Mouse (Mus musculus): ENCODE results near the gene Tspan33. TPM values are rescaled to one million over a fixed set of nuclear protein-coding genes. Genes with fewer than 3 reads are reported as not detected.
"Not testable (repeated sequence)": the region's sequence is repeated elsewhere in the genome, so short reads cannot be mapped to it uniquely, and the experiment has no call there.

The Tspan33 gene
- polyA plus RNA-seq (2017; shearing (Covaris generic)): under 1 TPM in 2 of 3 experiments, not detected in 1; 0.12 to 0.39 TPM

GRCm38 (mm10) chr6:29693953-29694352 lies at the start of gene Tspan33:
TSS of gene Tspan33 (plus strand) at chr6:29694222.
- ATAC-seq: peak; percentile 98

- peak; percentile 50 for ATAC-seq
Measured at GRCm38 (mm10) chr6:29649494-29650169, 44.4 kb upstream of the Tspan33 start.

- no peak for ATAC-seq
Measured at GRCm38 (mm10) chr6:29650170-29650549, 43.9 kb upstream of the Tspan33 start.

DNA sequence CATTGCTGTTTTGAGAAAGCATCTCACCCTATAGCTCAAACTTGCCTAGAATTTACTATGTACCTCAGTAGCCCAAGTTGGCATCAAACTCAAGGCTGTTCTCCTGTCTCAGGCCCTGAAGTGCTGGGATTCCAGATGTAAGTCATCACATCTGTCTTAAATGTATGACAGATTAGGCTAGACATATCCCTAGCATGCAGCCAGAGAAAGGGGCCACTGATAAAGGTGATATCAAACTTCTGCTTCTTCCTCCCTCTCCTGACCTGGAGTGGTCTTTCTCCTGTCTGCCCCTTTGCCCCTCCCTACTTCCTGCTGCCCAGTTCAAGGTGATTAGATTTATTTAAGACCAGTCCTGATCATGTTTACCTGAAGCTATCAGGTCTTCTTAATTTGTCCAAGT lies 40.8 kb upstream of the Tspan33 start:
- no peak for ATAC-seq

GRCm38 (mm10) chr6:29658626-29659475 lies 35.2 kb upstream of the Tspan33 start:
- ATAC-seq: no peak

DNA sequence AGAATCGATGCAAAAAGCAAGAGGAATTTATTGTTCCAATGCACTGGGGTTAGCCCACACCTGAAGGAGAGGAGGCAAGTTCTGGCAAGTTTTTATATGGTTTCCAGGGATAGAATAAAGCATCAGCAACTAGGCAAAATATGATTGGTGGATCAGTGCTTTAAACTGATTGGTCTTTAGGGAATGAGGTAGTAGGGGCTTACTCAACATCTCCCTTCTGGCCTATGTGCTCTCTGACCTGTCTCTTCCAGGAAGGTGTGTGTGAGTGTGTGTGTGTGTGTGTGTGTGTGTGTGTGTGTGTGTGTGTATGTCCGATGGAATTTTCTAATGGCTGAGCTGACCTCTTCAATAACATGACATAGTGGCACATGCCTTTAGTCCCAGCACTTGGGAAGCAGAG lies 34.1 kb upstream of the Tspan33 start:
- ATAC-seq: no peak

- ATAC-seq: no peak
Measured at GRCm38 (mm10) chr6:29660662-29661307, 33.2 kb upstream of the Tspan33 start.

DNA sequence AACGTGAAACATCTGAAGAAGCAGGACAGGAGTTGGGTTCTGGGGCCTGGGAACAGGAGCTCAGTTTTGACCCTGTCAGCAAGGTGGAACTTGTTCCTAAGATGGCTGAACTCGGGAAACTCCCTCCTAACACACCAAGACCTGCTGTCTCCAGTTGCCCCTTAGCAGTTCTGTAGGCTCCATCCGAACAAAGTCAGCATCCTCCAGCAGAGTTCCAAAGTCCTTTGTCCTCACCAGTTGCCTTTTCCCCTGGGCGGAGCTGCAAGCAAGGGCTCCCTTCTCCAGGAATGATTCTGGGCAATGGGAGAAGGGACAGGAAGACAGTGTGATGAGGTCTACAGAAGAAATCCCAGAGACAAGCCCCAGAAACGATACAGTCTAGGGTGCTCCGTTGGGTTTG lies 26.8 kb upstream of the Tspan33 start:
- no peak for ATAC-seq

DNA sequence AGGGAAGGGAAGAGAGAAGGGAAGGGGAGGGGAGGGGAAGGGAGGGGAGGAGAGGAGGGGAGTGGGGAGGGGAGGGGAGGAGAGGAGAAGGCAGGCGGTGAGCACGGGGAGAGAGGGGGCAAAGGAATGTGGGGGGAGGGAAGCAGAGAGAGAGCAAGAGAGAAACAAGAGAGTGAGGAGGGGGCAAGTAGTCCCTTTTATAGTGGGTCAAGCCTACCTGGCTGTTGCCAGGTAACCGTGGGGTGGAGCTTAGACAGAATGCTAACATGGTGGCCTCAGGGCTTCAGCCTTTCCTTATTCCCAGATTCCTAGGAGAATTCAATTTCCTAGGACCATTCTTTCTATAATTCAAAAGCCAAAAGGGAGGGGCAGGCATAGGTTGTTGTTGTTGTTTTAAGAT lies 22.3 kb upstream of the Tspan33 start:
- ATAC-seq: no peak

DNA sequence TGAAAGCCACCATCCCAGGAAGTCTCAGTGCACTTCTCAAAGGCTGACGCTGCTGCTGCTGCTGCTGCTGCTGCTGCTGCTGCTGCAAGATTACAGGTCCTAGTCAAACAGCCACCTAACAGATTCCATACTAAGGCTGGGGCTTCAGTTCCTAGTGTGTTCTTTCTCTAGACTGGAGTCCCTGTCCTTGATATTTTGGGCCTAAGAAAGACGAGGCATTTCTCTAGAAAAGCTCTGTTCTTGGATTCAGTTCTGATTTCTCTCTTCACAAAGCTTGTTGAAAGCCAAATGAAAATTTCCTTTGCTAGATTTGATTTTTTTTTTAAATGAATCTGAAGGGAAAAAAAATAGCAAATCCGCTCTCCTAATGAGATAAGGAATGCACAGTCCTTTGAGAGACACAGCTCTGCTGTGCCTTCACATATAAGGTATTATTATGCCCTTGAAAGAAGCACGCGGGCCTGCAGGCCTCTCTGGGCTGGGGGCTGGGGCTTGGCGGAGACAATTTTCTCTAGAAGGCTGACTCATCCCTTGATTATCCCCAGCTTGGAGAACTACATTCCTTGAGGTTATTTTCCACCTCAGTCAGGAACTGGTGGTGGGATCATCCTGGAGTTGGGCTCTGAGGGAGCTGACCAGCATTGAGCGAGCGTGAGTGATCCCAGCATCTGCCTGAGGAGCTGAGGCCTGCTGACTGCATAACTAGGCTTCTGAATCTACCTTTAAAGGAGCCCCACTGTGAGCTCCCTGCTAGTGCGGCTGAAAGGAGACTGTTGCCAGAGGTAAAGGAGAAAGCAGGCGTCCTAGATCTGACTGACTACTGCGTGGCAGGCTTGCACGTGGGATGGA lies 21.2 kb upstream of the Tspan33 start:
- ATAC-seq: no peak

GRCm38 (mm10) chr6:29673739-29674138 lies 20.3 kb upstream of the Tspan33 start:
- ATAC-seq: no peak

GRCm38 (mm10) chr6:29679947-29680550 lies 14.0 kb upstream of the Tspan33 start:
- not testable (repeated sequence) for ATAC-seq

- ATAC-seq: no peak
Measured at GRCm38 (mm10) chr6:29681853-29682252, 12.2 kb upstream of the Tspan33 start.

DNA sequence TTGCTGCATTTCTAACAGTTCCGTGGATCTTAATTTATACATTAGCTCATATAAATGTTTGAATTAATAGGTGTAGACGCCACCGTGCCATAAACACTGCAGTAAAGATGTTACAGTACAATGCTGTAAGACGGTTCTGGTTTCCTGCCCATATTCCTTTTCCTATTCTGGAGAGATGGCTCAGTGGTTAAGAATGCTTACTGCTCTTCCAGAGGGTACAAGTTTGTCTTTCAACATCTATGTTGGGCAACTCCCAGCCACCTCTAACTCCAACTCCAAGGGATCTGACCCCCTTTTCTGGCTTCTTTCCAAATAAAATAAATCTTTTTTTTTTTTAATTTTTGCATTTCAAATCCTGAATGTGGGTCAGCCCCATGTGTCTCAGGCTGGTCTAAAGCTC lies 9.3 kb upstream of the Tspan33 start:
- ATAC-seq: no peak

DNA sequence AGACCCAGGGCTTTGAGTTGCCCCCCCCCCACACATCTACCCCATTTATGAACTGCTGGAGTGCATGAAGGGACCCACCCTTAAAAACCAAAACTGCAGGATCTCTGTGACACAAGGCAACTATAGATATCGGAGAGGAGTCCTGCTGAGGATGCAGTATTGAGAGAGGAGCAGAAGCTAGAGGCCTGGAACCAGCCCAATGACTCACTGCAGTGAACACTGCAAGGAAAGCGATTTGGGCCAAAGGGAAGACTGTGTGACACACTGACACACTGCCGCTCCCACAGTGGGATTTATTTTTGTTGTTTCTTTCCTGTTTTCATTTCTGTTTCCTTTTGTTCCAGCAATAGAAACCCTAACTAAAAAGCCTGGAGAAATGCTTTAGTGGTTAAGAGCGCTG lies 8.1 kb upstream of the Tspan33 start:
- no peak for ATAC-seq

DNA sequence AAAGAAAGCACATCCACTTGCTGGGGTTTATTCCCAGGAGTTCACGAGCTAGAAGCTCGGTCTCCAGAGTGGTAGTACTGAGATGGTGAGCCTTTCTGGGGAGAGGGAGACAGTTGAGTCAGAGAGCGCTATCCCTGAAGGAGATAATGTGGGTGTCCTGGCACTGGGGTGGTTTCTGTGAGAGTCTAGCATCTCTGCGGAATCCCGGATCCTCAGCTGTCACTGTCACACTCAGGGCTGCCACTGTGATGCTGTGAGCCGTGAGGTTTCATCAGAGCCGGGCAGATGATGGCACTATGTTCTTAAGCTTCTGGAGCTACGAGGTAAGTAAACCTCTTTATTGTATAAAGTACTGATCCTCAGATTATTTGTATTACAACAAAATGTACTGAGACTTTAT lies 4.6 kb upstream of the Tspan33 start:
- ATAC-seq: no peak

DNA sequence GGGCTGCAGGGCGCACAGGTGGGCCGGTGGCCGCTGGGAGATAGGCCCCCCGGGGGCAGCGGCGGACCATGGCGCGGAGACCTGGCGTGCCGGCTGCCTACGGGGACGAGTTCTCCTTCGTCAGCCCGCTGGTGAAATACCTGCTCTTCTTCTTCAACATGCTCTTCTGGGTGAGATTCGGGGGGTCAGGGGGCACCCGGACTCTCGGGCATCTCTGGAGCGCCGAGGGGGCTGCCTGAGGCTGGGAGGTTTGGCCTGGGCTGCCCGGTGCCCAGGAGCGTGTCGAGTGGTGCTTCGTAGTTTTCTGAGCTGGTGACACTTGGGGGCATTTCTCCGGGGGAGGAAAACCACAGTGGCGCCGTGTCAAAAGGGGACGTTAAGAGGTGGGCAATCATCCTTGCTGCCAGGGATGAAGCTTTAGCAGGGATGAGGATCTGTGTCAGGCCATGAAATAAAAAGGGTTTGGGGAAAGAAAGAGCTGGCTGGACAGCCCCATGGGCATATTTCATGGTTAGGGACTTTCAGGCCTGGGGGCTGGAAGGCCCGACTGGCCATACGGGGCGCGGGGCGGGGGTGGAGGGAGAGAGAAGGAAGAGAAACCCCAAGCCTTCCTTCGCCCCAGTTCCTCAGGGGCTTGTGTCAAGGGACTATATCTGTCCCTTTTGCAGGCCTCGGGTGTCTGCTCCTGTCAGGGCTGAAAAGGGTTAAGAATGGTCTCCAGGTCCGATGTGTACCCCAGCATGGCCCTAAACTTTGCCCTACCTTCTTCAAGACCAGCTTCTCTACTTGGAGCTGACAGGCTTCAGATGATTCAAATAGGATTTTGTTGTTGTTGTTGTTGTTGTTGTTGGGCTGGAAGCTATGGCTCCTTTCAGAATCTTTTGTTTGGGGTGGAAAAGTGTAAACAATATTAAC lies 610 bp downstream of the Tspan33 start:
- no peak for ATAC-seq

DNA sequence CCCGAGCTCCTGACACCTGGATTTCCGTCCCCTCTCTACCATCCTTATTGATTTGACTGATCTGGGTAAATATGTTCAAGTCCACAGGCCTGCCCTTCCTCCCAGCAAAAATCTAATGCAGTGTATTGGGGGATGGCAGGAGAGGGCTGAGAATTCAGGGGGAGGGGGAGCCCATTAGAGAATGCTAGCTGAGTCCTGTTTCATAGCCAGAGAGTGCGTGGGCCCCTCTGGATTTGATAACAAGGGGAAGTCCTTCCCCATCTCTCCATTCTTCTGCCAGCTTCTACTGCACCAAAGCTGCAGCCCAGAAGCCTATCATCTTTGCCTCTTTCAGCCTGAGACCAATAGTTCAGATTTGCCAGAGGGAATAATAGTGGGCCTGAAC lies 1.3 kb downstream of the Tspan33 start:
- no peak for ATAC-seq

- no peak for ATAC-seq
Measured at GRCm38 (mm10) chr6:29695975-29696374, 2.0 kb downstream of the Tspan33 start.

- no peak for ATAC-seq
Measured at GRCm38 (mm10) chr6:29697139-29697538, 3.1 kb downstream of the Tspan33 start.

DNA sequence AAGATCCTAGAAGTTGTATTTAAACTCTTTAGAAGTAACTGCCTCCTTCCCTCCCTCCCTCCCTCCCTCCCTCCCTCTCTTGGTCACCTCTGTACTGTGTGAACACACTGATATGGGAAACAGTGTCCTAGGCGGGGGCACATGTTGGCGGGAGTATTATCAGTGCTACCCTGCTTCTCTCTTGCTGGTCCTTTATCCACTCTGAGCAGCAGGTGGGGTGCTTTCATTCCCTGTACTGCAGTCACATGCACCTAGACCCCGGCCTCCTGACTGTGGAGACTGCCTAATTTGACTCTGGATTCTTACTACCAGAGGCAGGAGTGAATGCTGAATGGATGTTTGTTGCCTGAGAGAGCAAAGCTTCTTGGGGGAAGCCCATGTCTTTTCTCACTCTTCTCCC lies 3.5 kb downstream of the Tspan33 start:
- no peak for ATAC-seq

All from inflammation-experienced regulatory T-cells, adult 6 months (primary cell).